Mouse (Mus musculus) myocyte (in vitro differentiated cells): ENCODE results near the gene Cbr1. TPM values are rescaled to one million over a fixed set of nuclear protein-coding genes. Genes with fewer than 3 reads are reported as not detected.

Source experiments
- H3K27me3 ChIP-seq: one replicate; pipeline ENCODE4 v1.6.1; 2011; ENCODE audit not compliant: control insufficient read depth, insufficient read depth, insufficient read length
- H3K36me3 ChIP-seq: one replicate; pipeline ENCODE4 v1.6.1; 2011; ENCODE audit not compliant: control insufficient read depth, insufficient read depth
- H3K4me2 ChIP-seq: one replicate; pipeline ENCODE4 v1.6.1; 2011; ENCODE audit warnings: low read depth, control low read depth
- H3K4me3 ChIP-seq: one replicate; pipeline ENCODE4 v1.5.1; 2011; ENCODE audit warnings: mild to moderate bottlenecking, control low read depth, moderate library complexity
- H3K79me2 ChIP-seq: one replicate; pipeline ENCODE4 v1.6.1; 2011; ENCODE audit not compliant: control insufficient read depth, insufficient read depth
- H3ac ChIP-seq: one replicate; pipeline ENCODE4 v1.6.1; 2011; ENCODE audit not compliant: control insufficient read depth, insufficient read length
- CEBPB ChIP-seq: IDR thresholded peaks from 2 replicates; pipeline ENCODE4 v1.6.1; 2011; ENCODE audit warnings: mild to moderate bottlenecking, moderate library complexity; ENCODE audit not compliant: poor library complexity, insufficient read depth, severe bottlenecking
- E2F4 ChIP-seq: IDR thresholded peaks from one replicate; pipeline ENCODE4 v1.6.1; 2011; ENCODE audit warnings: mild to moderate bottlenecking, control low read depth, moderate library complexity; ENCODE audit not compliant: insufficient read depth
- MAX ChIP-seq: IDR thresholded peaks from one replicate; pipeline ENCODE4 v1.6.1; 2011; ENCODE audit warnings: low read depth, mild to moderate bottlenecking, control low read depth
- MYOD1 ChIP-seq, 3 experiments: IDR thresholded peaks; one replicate each; pipeline ENCODE4 v1.6.1; 2011; ENCODE audit warnings: control low read depth in 2 of 3, low read depth in 2 of 3, mild to moderate bottlenecking in 2 of 3, moderate library complexity in 1 of 3; ENCODE audit not compliant: insufficient read length in 2 of 3, control insufficient read depth in 1 of 3
- MYOG ChIP-seq, 3 experiments: IDR thresholded peaks; one replicate each; pipeline ENCODE4 v1.6.1; 2011; ENCODE audit warnings: control low read depth in 2 of 3, low read depth in 2 of 3, mild to moderate bottlenecking in 2 of 3; ENCODE audit not compliant: insufficient read length in 2 of 3, control insufficient read depth in 1 of 3, insufficient read depth in 1 of 3
- POLR2A ChIP-seq: IDR thresholded peaks from one replicate; pipeline ENCODE4 v1.6.1; 2011; ENCODE audit warnings: low read depth, mild to moderate bottlenecking, control low read depth, moderate library complexity; ENCODE audit not compliant: insufficient read length
- POLR2AphosphoS2 ChIP-seq: IDR thresholded peaks from one replicate; pipeline ENCODE4 v1.6.1; 2011; ENCODE audit warnings: low read depth, control low read depth; ENCODE audit not compliant: insufficient read length
- REST ChIP-seq: IDR thresholded peaks from one replicate; pipeline ENCODE4 v1.6.1; 2011; ENCODE audit warnings: mild to moderate bottlenecking, control low read depth, moderate library complexity; ENCODE audit not compliant: insufficient read depth, insufficient read length
- SRF ChIP-seq: IDR thresholded peaks from one replicate; pipeline ENCODE4 v1.6.1; 2011; ENCODE audit warnings: low read depth; ENCODE audit not compliant: control insufficient read depth, insufficient read length
- TCF12 ChIP-seq: IDR thresholded peaks from one replicate; pipeline ENCODE4 v1.6.1; 2011; ENCODE audit warnings: mild to moderate bottlenecking, control low read depth; ENCODE audit not compliant: poor library complexity, insufficient read depth, severe bottlenecking
- TCF3 ChIP-seq: IDR thresholded peaks from one replicate; pipeline ENCODE4 v1.6.1; 2011; ENCODE audit warnings: low read depth, control low read depth; ENCODE audit not compliant: insufficient read length
- USF1 ChIP-seq: IDR thresholded peaks from one replicate; pipeline ENCODE4 v1.6.1; 2011; ENCODE audit warnings: low read depth, mild to moderate bottlenecking, control low read depth, moderate library complexity
- polyA plus RNA-seq: library from polyadenylated mRNA; unstranded; fragments of >200 nt; fragmentation: generic; extraction: Trizol; gene quantifications from one replicate; pipeline ENCODE4 v1.2.1, GENCODE M21; 2012; ENCODE audit warnings: missing spikeins

Cbr1 gene
- 19.9 TPM for polyA plus RNA-seq

- Histone ChIP-seq H3K27me3 (no peaks in the 10 kb centered on the region), H3K79me2 (no peaks in the 10 kb centered on the region), H3ac (no peak within 1 kb of the TSS), H3K4me3 (no peak within 1 kb of the TSS), H3K4me2 (no peak within 1 kb of the TSS), H3K36me3 (no peaks in the 10 kb centered on the region)
- TF ChIP-seq REST, result no peak
- TF ChIP-seq TCF3, result no peak
- no peak for TF ChIP-seq USF1
Observed at GRCm38 (mm10) chr16:93605553-93605952, at the start of gene Cbr1. TSS of gene Cbr1 (plus strand) at chr16:93605853.

- TF ChIP-seq REST (no peak), MYOD1 (IDR thresholded peaks at IDR 0.05; ENCODE audit: control insufficient read depth in 1 of 3, insufficient read length in 2 of 3, low read depth in 2 of 3) (no peak), POLR2AphosphoS2 (no peak), E2F4 (no peak), TCF12 (no peak), CEBPB (no peak), USF1 (no peak), MYOG (IDR thresholded peaks at IDR 0.05; ENCODE audit: control insufficient read depth in 1 of 3, insufficient read depth in 1 of 3, insufficient read length in 2 of 3, low read depth in 2 of 3) (no peak), POLR2A (no peak), SRF (no peak), TCF3 (no peak), MAX (no peak)
- Histone ChIP-seq H3K4me3 (no peak overlapping the region), H3K4me2 (no peak overlapping the region)
Observed at GRCm38 (mm10) chr16:93557646-93558045, 48.0 kb upstream of the Cbr1 start.

GRCm38 (mm10) chr16:93558499-93558898 lies 47.2 kb upstream of the Cbr1 start:
- H3ac ChIP-seq, result no peak overlapping the region
- H3K4me3 ChIP-seq, result no peak overlapping the region
- no peaks in the 10 kb centered on the region for H3K36me3 ChIP-seq
- TF ChIP-seq MYOD1 (IDR thresholded peaks at IDR 0.05; ENCODE audit: control insufficient read depth in 1 of 3, insufficient read length in 2 of 3, low read depth in 2 of 3), result peak in 1 of 3 experiments; percentile 11
- TF ChIP-seq MAX, result no peak
- TF ChIP-seq POLR2AphosphoS2, result no peak
- TF ChIP-seq POLR2A, result no peak
- peaks cover 14% of the 10 kb centered on the region for H3K27me3 ChIP-seq
- H3K4me2 ChIP-seq, result no peak overlapping the region
- no peaks in the 10 kb centered on the region for H3K79me2 ChIP-seq

More at GRCm38 (mm10) chr16:93557646-93558045, 48.0 kb upstream of the Cbr1 start:
- Histone ChIP-seq H3K27me3 (peaks cover 5% of the 10 kb centered on the region), H3ac (no peak overlapping the region), H3K36me3 (no peaks in the 10 kb centered on the region), H3K79me2 (no peaks in the 10 kb centered on the region)

- Histone ChIP-seq H3K79me2 (no peaks in the 10 kb centered on the region), H3K36me3 (no peaks in the 10 kb centered on the region), H3K4me2 (no peak overlapping the region), H3ac (no peak overlapping the region), H3K4me3 (no peak overlapping the region), H3K27me3 (no peaks in the 10 kb centered on the region)
- TF ChIP-seq POLR2A, result no peak
- TF ChIP-seq CEBPB, result no peak
- no peak for TF ChIP-seq USF1
- no peak for TF ChIP-seq MAX
- TF ChIP-seq TCF3, result no peak
- no peak for TF ChIP-seq SRF
- no peak for TF ChIP-seq E2F4
- TF ChIP-seq REST, result no peak
- TF ChIP-seq TCF12, result no peak
- TF ChIP-seq MYOD1 (IDR thresholded peaks at IDR 0.05; ENCODE audit: control insufficient read depth in 1 of 3, insufficient read length in 2 of 3, low read depth in 2 of 3), result no peak
- TF ChIP-seq MYOG (IDR thresholded peaks at IDR 0.05; ENCODE audit: control insufficient read depth in 1 of 3, insufficient read depth in 1 of 3, insufficient read length in 2 of 3, low read depth in 2 of 3), result no peak
- no peak for TF ChIP-seq POLR2AphosphoS2
Observed at GRCm38 (mm10) chr16:93572383-93572782, 33.3 kb upstream of the Cbr1 start.

GRCm38 (mm10) chr16:93573434-93573833 lies 32.2 kb upstream of the Cbr1 start:
- Histone ChIP-seq H3K36me3 (no peaks in the 10 kb centered on the region), H3K4me2 (no peak overlapping the region), H3K4me3 (no peak overlapping the region), H3ac (no peak overlapping the region), H3K27me3 (no peaks in the 10 kb centered on the region), H3K79me2 (no peaks in the 10 kb centered on the region)
- no peak for TF ChIP-seq MAX
- TF ChIP-seq E2F4, result no peak
- TF ChIP-seq TCF3, result no peak
- TF ChIP-seq USF1, result no peak
